Mouse (Mus musculus): ENCODE data around the gene Actl6b.

- TF ChIP-seq CTCF (IDR thresholded peaks at IDR 0.05; ENCODE audit: control insufficient read depth, insufficient read depth, insufficient read length) (no peak), MYOD1 (IDR thresholded peaks at IDR 0.05; ENCODE audit: control insufficient read depth, insufficient read length, low read depth) (no peak), MAX (IDR thresholded peaks at IDR 0.05) (no peak), USF1 (IDR thresholded peaks at IDR 0.05; ENCODE audit: low read depth) (no peak), MYOG (IDR thresholded peaks at IDR 0.05; ENCODE audit: control insufficient read depth, extremely low read depth, insufficient read length) (no peak), CEBPB (IDR thresholded peaks at IDR 0.05; ENCODE audit: low read depth) (no peak)
These were observed 39.2 kb upstream of the Actl6b start for GRCm38 (mm10) chr5:137513951-137514721.

Data from C2C12 (cell line).